Mouse (Mus musculus) testis, postnatal 10 days (tissue): ENCODE measurements around the gene Hrh1.
"Not testable (repeated sequence)": the region's sequence is repeated elsewhere in the genome, so short reads cannot be mapped to it uniquely, and the experiment has no call there.

Experiments
- DNase-seq: peaks from one replicate; pipeline ENCODE4 v3.0.0; 2021; ENCODE audit warnings: low spot score

Gene Hrh1

DNA sequence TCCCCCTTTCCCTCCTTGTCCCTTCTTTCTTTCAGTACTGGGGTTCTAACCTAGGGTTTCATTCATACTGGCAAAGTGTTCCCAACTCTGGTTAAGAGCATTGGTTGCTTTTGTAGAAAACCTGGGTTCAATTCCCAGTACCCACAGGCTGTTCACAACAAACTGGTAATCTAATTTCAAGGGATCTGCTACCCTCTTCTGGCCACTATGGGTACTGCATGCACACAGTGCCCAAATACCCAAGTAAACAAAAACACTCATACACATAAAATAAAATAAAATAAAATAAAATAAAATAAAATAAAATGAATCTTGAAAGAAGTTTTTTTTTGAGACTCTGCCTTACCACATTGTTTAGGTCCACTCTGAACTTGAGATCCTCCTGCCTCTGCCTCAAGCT lies 63.8 kb downstream of the Hrh1 start:
- DNase-seq, result no peak

DNA sequence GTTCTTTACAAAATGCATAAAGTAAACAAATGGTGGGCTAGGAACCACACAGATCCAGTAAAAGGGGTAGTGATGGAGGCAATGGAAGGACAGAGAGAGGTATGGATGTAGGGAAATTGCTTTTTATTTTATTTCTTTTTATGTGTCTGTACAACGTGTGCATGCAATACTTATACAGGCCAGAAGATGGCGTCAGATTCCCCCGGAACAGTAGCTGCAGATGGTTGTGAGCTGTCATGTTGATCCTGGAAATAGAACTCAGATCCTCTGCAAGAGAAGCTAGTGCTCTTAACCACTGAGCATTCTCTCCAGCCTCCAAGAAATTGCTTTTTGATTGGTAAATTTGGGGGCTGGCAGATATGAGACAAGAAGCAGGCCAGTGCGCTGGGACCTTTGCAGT lies 65.0 kb downstream of the Hrh1 start:
- peak; percentile 63 for DNase-seq

DNA sequence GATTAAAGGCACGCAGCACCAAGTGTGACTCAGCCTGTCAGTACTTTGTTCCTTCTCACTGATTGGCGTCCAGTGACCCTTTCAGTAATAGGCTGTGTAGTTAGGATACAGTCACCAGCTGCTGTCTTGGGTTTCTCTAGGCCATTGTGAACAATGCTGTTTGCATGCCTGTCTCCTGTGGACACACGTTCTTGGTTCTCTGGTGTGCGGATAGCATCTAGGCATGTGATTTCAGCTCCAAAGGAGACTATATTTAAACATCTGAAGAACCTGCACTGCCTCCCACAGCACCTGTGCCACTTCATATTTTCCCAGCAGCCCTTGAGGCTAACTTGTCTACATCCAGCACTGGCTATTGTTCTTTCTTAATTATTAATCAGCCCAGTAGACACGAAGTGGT lies 75.8 kb downstream of the Hrh1 start:
- no peak for DNase-seq

DNA sequence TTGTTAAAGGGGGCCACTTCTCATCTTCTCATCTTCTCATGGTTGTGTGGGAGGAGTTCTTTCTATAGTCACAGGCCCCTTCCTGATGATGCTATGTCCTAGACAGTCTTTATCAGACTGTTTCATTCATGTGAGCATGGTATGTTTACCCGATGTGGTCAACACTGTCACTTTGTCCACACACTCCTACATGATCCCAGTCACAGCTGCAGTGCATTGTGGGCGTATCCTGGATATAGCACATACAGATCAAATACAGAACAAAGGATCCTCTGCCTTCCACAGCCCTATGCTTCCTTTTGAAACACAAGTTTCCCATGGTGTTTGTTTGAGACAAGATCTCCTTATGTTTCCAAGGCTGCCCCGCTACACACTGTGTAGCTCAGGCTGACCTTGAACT lies 76.3 kb downstream of the Hrh1 start:
- no peak for DNase-seq

DNA sequence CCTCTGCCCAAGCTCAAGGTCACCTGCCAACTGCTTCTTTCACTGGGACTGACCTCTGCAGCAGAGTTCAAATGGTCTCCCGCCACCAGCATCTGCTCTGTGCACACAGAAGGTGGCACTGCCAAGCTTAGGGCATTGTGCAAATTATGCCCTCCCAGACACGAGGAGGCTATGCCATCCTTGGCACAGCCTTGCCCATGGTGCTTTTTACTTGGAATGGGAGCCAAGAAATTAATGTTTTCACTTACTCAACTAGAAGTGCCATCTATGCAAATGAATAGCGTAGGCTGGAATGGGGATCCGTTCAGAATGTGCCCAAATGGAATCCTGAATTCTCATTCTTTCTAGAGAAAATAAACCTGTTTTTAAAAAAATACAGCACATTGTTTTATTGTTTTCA lies 77.2 kb downstream of the Hrh1 start:
- no peak for DNase-seq

DNA sequence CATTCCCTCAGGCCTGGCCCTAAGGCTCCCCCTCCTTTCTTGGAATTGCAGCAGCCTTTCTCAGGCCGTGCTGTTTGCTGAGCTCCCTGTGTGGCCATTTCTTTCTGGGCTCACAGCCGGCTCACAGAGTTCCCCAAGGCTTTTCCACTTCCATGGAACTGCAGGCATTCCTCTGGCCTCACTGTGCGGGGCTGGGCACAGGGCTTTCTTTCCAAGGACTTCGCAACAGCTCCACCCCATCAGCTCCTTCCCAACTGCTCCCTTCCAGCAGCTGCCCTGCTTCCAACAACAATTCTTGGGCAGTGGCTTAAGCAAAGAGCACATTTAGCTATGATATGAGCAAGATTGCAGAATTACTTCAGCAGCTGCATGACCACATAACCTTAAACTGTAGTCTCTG lies 81.0 kb downstream of the Hrh1 start:
- peak; percentile 60 for DNase-seq

DNA sequence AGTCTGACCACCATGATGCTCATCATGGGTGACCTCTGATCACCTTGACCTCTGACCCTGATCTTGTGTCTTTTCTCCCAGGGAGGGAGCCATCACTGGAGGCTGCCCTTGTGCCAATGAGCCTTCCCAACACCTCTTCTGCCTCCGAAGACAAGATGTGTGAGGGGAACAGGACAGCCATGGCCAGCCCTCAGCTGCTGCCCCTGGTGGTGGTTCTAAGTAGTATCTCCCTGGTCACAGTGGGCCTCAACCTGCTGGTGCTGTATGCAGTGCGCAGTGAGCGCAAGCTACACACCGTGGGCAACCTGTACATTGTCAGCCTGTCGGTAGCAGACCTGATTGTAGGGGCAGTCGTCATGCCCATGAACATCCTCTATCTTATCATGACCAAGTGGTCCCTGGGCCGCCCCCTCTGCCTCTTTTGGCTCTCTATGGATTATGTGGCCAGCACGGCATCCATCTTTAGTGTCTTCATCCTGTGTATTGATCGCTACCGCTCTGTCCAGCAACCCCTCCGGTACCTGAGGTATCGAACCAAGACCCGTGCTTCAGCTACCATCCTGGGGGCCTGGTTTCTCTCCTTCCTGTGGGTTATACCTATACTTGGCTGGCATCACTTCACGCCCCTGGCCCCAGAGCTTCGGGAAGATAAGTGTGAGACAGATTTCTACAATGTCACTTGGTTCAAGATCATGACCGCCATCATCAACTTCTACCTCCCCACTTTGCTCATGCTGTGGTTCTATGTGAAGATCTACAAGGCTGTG lies 82.1 kb downstream of the Hrh1 start:
- no peak for DNase-seq

DNA sequence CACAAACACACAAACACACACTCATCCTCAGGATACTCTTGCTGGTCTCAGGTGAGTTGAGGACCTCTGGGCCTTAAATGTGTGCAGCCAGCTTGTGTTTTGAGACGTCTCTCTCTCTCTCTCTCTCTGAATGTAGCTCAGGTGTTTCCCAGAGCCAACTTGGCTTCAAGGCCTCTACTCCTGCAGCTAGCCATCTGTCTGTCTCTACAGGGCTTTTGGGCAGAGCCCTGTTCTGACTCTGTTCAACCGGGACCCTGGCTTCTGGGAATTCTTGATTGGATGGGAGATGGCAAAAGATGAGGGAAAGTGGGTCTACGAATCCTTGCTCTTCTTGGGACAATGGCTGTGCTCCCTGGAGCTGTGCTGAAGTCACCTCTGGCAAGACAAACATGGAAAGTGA lies 91.6 kb downstream of the Hrh1 start:
- DNase-seq, result no peak

DNA sequence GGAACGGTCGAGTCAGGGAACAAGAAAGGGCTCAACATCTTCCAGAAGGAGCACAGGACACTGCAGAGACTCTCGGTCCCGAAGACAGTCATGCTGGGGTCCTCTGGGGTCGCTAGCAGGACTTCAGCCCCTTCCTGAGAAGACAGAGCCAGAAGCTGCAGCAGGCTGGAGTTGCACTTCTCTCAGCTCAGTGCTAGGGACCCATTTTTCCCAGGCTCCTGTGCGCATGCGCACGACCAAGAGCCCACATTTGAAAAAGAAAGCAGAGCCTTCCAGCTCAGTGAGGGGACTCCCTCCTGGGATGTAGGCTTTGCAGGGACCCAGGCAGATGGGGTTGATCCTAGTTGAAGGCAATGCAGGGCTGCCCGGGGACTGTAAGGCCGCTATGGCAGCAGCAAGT lies 94.9 kb downstream of the Hrh1 start:
- not testable (repeated sequence) for DNase-seq

DNA sequence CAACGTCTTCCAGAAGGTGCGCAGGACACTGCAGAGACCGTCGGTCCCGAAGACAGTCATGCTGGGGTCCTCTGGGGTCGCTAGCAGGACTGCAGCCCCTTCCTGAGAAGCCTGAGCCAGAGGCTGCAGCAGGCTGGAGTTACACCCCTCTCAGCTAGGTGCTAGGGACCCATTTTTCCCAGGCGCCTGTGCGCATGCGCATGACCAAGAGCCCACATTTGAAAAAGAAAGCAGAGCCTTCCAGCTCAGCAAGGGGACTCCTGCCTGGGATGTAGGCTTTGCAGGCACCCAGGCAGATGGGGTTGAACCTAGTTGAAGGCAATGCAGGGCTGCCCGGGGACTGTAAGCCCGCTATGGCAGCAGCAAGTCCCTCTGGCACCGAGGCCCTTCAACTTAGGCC lies 97.3 kb downstream of the Hrh1 start:
- DNase-seq, result peak; percentile 65

DNA sequence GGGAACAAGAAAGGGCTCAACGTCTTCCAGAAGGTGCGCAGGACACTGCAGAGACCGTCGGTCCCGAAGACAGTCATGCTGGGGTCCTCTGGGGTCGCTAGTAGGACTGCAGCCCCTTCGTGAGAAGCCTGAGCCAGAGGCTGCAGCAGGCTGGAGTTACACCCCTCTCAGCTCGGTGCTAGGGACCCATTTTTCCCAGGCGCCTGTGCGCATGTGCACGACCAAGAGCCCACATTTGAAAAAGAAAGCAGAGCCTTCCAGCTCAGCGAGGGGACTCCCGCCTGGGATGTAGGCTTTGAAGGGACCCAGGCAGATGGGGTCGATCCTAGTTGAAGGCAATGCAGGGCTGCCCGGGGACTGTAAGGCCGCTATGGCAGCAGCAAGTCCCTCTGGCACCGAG lies 116.3 kb downstream of the Hrh1 start:
- DNase-seq, result peak; percentile 55

DNA sequence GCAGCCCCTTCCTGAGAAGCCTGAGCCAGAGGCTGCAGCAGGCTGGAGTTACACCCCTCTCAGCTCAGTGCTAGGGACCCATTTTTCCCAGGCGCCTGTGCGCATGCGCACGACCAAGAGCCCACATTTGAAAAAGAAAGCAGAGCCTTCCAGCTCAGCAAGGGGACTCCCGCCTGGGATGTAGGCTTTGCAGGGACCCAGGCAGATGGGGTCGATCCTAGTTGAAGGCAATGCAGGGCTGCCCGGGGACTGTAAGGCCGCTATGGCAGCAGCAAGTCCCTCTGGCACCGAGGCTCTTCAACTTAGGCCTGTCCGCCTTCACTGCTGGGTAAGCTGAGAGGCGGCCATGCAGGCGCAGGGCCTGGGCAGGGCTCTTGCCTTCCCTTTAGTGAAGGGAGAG lies 131.0 kb downstream of the Hrh1 start:
- DNase-seq, result not testable (repeated sequence)
